Mouse (Mus musculus): ENCODE results near the gene 4930519P11Rik. TPM values are rescaled to one million over a fixed set of nuclear protein-coding genes. Genes with fewer than 3 reads are reported as not detected.

Gene 4930519P11Rik
- polyA plus RNA-seq, 1 experiment from 2014 or later: 1.6 TPM

- Histone ChIP-seq H3K27ac (replicated peaks; ENCODE audit: low read depth, low read length) (no peak overlapping the region), H3K27me3 (ENCODE audit: control insufficient read depth, insufficient read depth, low read length) (no peaks in the 10 kb centered on the region), H3K9ac (replicated peaks; ENCODE audit: low read length) (no peak overlapping the region), H3K4me1 (ENCODE audit: control insufficient read depth, insufficient read depth, low read length) (peaks cover 13% of the 10 kb centered on the region), H3K9me3 (ENCODE audit: control insufficient read depth, low read length) (no peaks in the 10 kb centered on the region), H3K4me3 (replicated peaks; ENCODE audit: low read depth, low read length) (no peak overlapping the region), H3K36me3 (ENCODE audit: control insufficient read depth, insufficient read depth, low read length) (0 out of 2 replicates have a peak, but pooled peaks cover 3% of the 10 kb centered on the region), H3K4me2 (ENCODE audit: low read length) (no peak overlapping the region)
- DNase-seq (no peak), ATAC-seq (ENCODE audit: low FRiP score, low TSS enrichment) (no peak)
- 95% methylated on average over 5 of the region's 5 CpGs for WGBS
These were observed 2.4 kb upstream of the 4930519P11Rik start for GRCm38 (mm10) chr2:154615674-154616073.

GRCm38 (mm10) chr2:154614841-154615576 is 1.8 kb upstream of the 4930519P11Rik start:
- Histone ChIP-seq H3K9ac (replicated peaks; ENCODE audit: low read length) (no peak overlapping the region), H3K27me3 (ENCODE audit: control insufficient read depth, insufficient read depth, low read length) (no peaks in the 10 kb centered on the region), H3K4me1 (ENCODE audit: control insufficient read depth, insufficient read depth, low read length) (peaks cover 13% of the 10 kb centered on the region), H3K27ac (replicated peaks; ENCODE audit: low read depth, low read length) (no peak overlapping the region; the same call in 1 of the 2 replicates), H3K36me3 (ENCODE audit: control insufficient read depth, insufficient read depth, low read length) (0 out of 2 replicates have a peak, but pooled peaks cover 3% of the 10 kb centered on the region), H3K4me3 (replicated peaks; ENCODE audit: low read depth, low read length) (no peak overlapping the region), H3K9me3 (ENCODE audit: control insufficient read depth, low read length) (no peaks in the 10 kb centered on the region), H3K4me2 (ENCODE audit: low read length) (peak overlapping the region; percentile 56; the same call in 1 of the 2 replicates)
- ATAC-seq (ENCODE audit: low FRiP score, low TSS enrichment) (no peak), DNase-seq (peak; percentile 42)
- WGBS: 72% methylated on average over 19 of the region's 19 CpGs

- H3K27me3 ChIP-seq (ENCODE audit: control insufficient read depth, insufficient read depth, low read length): no peaks in the 10 kb centered on the region
- no peaks in the 10 kb centered on the region for H3K36me3 ChIP-seq (ENCODE audit: control insufficient read depth, insufficient read depth, low read length)
- no peak overlapping the region for H3K4me3 ChIP-seq (replicated peaks; ENCODE audit: low read depth, low read length)
- DNase-seq (no peak), ATAC-seq (ENCODE audit: low FRiP score, low TSS enrichment) (no peak)
- no peaks in the 10 kb centered on the region for H3K9me3 ChIP-seq (ENCODE audit: control insufficient read depth, low read length)
- H3K4me1 ChIP-seq (ENCODE audit: control insufficient read depth, insufficient read depth, low read length): peaks cover 12% of the 10 kb centered on the region
- no peak overlapping the region for H3K9ac ChIP-seq (replicated peaks; ENCODE audit: low read length)
- H3K4me2 ChIP-seq (ENCODE audit: low read length): no peak overlapping the region
- no peak overlapping the region for H3K27ac ChIP-seq (replicated peaks; ENCODE audit: low read depth, low read length)
- WGBS: 71% methylated on average over 10 of the region's 10 CpGs
These were observed 4.0 kb downstream of the 4930519P11Rik start for GRCm38 (mm10) chr2:154609050-154609767.

- Histone ChIP-seq H3K4me1 (ENCODE audit: control insufficient read depth, insufficient read depth, low read length) (peaks cover 7% of the 10 kb centered on the region), H3K4me3 (replicated peaks; ENCODE audit: low read depth, low read length) (no peak overlapping the region), H3K9ac (replicated peaks; ENCODE audit: low read length) (no peak overlapping the region), H3K9me3 (ENCODE audit: control insufficient read depth, low read length) (no peaks in the 10 kb centered on the region), H3K36me3 (ENCODE audit: control insufficient read depth, insufficient read depth, low read length) (no peaks in the 10 kb centered on the region), H3K27ac (replicated peaks; ENCODE audit: low read depth, low read length) (no peak overlapping the region), H3K27me3 (ENCODE audit: control insufficient read depth, insufficient read depth, low read length) (no peaks in the 10 kb centered on the region), H3K4me2 (ENCODE audit: low read length) (no peak overlapping the region)
- DNase-seq: no peak
- no peak for ATAC-seq (ENCODE audit: low FRiP score, low TSS enrichment)
- 97% methylated on average over 1 of the region's 1 CpGs for WGBS
These were observed 6.3 kb downstream of the 4930519P11Rik start for GRCm38 (mm10) chr2:154606965-154607364.

GRCm38 (mm10) chr2:154604156-154604555 is 9.1 kb downstream of the 4930519P11Rik start:
- H3K4me1 ChIP-seq (ENCODE audit: control insufficient read depth, insufficient read depth, low read length): peaks cover 7% of the 10 kb centered on the region
- WGBS: 44% methylated on average over 7 of the region's 7 CpGs
- H3K9me3 ChIP-seq (ENCODE audit: control insufficient read depth, low read length): no peaks in the 10 kb centered on the region
- no peak overlapping the region for H3K9ac ChIP-seq (replicated peaks; ENCODE audit: low read length)
- H3K36me3 ChIP-seq (ENCODE audit: control insufficient read depth, insufficient read depth, low read length): no peaks in the 10 kb centered on the region
- no peaks in the 10 kb centered on the region for H3K27me3 ChIP-seq (ENCODE audit: control insufficient read depth, insufficient read depth, low read length)
- H3K4me3 ChIP-seq (replicated peaks; ENCODE audit: low read depth, low read length): peak overlapping the region; percentile 23
- no peak for ATAC-seq (ENCODE audit: low FRiP score, low TSS enrichment)
- peak overlapping the region; percentile 65 for H3K4me2 ChIP-seq (ENCODE audit: low read length)
- H3K27ac ChIP-seq (replicated peaks; ENCODE audit: low read depth, low read length): no peak overlapping the region
- DNase-seq: no peak

GRCm38 (mm10) chr2:154603638-154604153 is 9.5 kb downstream of the 4930519P11Rik start, which contains the start of gene Pxmp4:
TSS of gene Pxmp4 (minus strand) at chr2:154603708.
- peak within 1 kb of the TSS; percentile 68 for H3K4me3 ChIP-seq (replicated peaks; ENCODE audit: low read depth, low read length)
- peak; percentile 100 for ATAC-seq (ENCODE audit: low FRiP score, low TSS enrichment)
- no peaks in the 10 kb centered on the region for H3K36me3 ChIP-seq (ENCODE audit: control insufficient read depth, insufficient read depth, low read length)
- H3K4me1 ChIP-seq (ENCODE audit: control insufficient read depth, insufficient read depth, low read length): peaks cover 7% of the 10 kb centered on the region
- under 1% methylated on average over 13 of the region's 13 CpGs for WGBS
- peak; percentile 97 for DNase-seq
- no peaks in the 10 kb centered on the region for H3K9me3 ChIP-seq (ENCODE audit: control insufficient read depth, low read length)
- H3K27ac ChIP-seq (replicated peaks; ENCODE audit: low read depth, low read length): peak within 1 kb of the TSS; percentile 60; the same call in 1 of the 2 replicates
- peak within 1 kb of the TSS; percentile 73 for H3K9ac ChIP-seq (replicated peaks; ENCODE audit: low read length)
- no peaks in the 10 kb centered on the region for H3K27me3 ChIP-seq (ENCODE audit: control insufficient read depth, insufficient read depth, low read length)
- peak within 1 kb of the TSS; percentile 65 for H3K4me2 ChIP-seq (ENCODE audit: low read length)

- ATAC-seq (ENCODE audit: low FRiP score, low TSS enrichment) (no peak), DNase-seq (no peak)
- H3K9me3 ChIP-seq (ENCODE audit: control insufficient read depth, low read length): no peaks in the 10 kb centered on the region
- H3K4me1 ChIP-seq (ENCODE audit: control insufficient read depth, insufficient read depth, low read length): peaks cover 7% of the 10 kb centered on the region
- 21% methylated on average over 21 of the region's 22 CpGs for whole genome bisulfite sequencing
- H3K9ac ChIP-seq (replicated peaks; ENCODE audit: low read length): peak overlapping the region; percentile 73
- H3K36me3 ChIP-seq (ENCODE audit: control insufficient read depth, insufficient read depth, low read length): no peaks in the 10 kb centered on the region
- H3K27me3 ChIP-seq (ENCODE audit: control insufficient read depth, insufficient read depth, low read length): no peaks in the 10 kb centered on the region
- H3K4me2 ChIP-seq (ENCODE audit: low read length): peak overlapping the region; percentile 65
- H3K4me3 ChIP-seq (replicated peaks; ENCODE audit: low read depth, low read length): peak overlapping the region; percentile 68
- peak overlapping the region; percentile 60; the same call in 1 of the 2 replicates for H3K27ac ChIP-seq (replicated peaks; ENCODE audit: low read depth, low read length)
These were observed 10.1 kb downstream of the 4930519P11Rik start for GRCm38 (mm10) chr2:154603007-154603637.

- no peak overlapping the region for H3K4me2 ChIP-seq (ENCODE audit: low read length)
- no peaks in the 10 kb centered on the region for H3K27me3 ChIP-seq (ENCODE audit: control insufficient read depth, insufficient read depth, low read length)
- no peaks in the 10 kb centered on the region for H3K36me3 ChIP-seq (ENCODE audit: control insufficient read depth, insufficient read depth, low read length)
- H3K4me1 ChIP-seq (ENCODE audit: control insufficient read depth, insufficient read depth, low read length): peaks cover 7% of the 10 kb centered on the region
- ATAC-seq (ENCODE audit: low FRiP score, low TSS enrichment) (no peak), DNase-seq (no peak)
- H3K9ac ChIP-seq (replicated peaks; ENCODE audit: low read length): no peak overlapping the region
- no peaks in the 10 kb centered on the region for H3K9me3 ChIP-seq (ENCODE audit: control insufficient read depth, low read length)
- WGBS: 82% methylated on average over 3 of the region's 3 CpGs
- H3K27ac ChIP-seq (replicated peaks; ENCODE audit: low read depth, low read length): no peak overlapping the region
- H3K4me3 ChIP-seq (replicated peaks; ENCODE audit: low read depth, low read length): no peak overlapping the region
These were observed 11.9 kb downstream of the 4930519P11Rik start for GRCm38 (mm10) chr2:154601324-154601723.
